Mouse (Mus musculus): ENCODE measurements around the gene Psmd9.

DNA sequence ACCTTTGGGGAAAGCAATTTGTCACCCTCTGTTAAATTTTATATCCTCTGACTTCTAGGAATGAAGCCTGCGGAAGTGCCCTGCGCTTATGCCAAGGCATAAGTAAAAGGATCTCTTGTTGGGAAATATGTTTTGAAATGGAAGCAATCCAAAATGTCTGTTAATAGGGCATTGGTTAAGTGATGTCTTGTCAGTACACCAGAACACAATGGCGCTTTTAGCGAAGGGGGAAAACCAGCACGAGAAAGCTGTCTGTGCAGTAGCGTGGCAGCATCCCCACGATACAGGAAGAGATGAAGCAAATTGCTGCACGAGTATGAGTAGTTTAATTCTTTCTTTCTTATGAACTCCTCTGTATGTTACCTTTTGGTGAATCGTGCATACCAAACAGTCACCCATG, 125.4 kb downstream of the Psmd9 start:
- TF ChIP-seq CTCF (IDR thresholded peaks at IDR 0.05; ENCODE audit: low read depth, low read length) (no peak), POLR2A (IDR thresholded peaks at IDR 0.05; ENCODE audit: extremely low read depth, insufficient read depth, low read length) (no peak)

Data from liver, adult 2 months (tissue).